Mouse (Mus musculus): ENCODE measurements around the gene Pgrmc2.
A peak's percentile ranks its signal among the peaks of the same experiment; 100 is the strongest.

Pgrmc2 gene

DNA sequence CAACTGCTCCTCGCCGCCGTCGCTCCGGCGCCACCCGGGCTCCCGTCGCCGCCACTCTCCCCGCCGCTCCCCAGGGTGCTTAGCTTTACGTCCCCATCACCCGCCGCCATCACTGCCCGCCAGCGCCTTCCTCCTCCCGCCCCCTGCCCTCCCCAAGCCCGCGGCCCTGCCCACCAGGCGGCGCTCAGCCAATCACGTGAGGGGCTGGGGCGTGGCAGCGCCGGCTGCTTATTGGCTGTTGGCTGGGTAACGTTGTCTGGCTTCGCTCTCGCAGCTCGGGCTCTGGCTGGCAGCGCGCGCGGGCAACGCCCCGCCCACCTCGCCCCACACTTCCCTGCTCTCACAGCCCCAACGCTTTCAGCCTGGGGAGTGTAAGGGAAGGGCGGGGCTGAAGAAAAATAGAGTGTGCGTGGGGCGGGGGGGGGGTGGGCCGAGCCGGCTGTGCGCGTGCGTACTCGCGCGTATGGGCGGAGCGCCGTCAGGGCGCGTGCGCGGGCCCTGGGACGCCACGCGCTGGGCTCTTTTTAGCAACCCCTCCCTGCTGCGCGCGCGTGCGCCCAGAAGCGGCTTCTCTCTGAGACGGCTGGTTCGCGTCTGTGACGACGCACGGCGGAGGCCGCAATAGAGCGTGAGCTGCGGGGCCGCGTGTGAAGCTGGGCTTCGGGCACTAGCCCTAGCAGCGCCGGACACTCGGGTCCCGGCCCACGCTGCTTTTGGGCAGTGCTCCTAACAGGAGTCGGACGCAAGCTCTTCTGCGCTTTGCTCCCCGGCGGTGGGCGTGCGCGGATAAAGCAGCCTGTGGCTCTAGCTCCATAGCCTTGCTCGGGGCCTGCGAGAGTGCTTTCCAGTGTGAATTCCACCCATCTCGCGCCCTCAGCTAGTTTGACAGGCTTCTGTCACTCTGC is at the start of gene Pgrmc2:
Pgrmc2 (minus strand) TSS at position 162 of the 905 bp plus-strand sequence.
- peak; percentile 96 for DNase-seq (ENCODE audit: low spot score)

DNA sequence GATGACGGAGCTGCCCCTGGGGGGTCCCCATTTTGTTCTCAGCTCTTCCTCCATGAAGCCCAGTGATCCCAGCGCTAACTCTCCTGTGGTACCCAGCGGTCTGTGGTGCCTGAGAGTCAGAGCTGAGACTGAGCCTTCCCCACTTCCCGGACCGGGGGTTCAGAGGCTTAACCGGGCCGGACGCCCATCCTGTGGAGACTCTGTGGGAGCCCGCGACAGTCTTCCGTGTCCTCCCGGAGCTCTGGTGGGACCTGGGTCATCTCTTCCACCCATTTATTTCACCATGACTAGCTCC is 41.1 kb upstream of the Pgrmc2 start:
- DNase-seq (ENCODE audit: low spot score), result no peak

DNA sequence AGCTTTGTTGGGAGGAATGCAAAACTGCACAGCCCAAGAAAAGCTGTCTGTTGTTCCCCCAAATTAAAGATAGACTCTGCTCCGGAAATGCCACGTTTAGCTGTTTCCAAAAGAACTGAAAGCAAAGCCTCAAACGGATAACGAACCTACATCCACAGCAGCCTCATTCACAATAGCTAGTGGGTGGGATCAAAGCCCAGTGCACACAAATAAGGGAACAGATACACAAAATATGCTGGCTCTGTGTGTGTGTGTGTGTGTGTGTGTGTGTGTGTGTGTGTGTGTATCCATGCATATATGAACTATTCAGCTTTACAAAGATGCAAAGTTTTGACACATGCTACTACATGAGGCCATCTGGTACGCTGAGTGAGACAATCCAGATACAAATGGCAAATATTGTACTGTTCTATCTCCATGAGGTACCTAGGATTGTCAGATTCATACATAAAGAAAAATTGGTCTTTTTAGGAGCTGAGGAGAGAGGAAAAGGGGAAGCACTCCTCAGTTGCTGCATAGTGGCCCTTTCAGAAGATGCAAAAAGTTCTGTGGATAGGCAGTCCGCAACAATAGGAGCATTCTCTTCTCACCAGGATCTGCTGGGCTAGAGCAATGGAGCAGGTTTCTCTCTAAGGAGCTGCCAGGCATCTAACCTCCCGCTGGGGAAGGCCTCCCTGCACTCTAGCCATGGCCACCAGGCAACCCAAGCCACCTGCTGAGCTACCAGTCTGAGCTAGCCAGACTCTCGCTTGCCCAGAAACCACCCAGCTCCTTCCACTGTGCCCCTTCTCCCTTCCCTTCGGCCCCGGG is 40.5 kb upstream of the Pgrmc2 start:
- no peak for DNase-seq (ENCODE audit: low spot score)

DNA sequence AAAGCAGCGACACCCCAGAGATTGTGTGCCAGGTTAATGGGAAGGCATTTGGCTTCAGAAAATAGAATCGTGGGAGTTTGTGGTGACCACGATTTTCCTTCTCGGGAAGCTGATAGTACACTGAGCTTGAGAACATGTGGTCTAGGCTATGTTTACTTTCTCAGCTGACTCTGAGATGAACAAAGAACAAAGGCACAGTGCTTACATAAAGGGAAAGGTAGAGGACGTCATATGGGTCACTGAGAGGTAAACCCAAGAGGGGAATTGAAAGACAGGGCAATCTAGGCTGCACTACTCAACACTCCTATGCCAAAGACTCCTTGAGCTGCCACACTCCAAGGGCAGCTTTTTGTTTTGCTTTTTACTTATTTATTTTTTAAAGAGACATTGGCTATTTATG is 35.3 kb upstream of the Pgrmc2 start:
- no peak for DNase-seq (ENCODE audit: low spot score)

DNA sequence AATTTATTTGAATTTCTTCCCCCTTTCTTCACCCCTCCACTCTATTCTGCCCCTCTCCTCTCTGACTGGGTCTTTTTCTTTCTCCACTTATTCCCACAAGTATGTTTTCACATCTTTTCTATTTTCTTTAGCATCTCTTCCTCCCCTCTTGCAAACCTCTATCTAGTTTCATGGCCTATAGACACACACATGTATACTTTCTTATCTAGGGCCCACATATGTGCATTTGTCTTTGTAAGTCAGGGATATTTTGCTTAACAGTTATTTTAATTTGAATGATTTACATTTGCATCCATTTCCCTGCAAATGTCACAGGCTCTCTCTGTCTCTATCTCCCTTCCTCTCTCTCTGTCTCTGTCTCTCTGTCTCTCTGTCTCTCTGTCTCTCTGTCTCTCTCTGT is 34.6 kb upstream of the Pgrmc2 start:
- no peak for DNase-seq (ENCODE audit: low spot score)

DNA sequence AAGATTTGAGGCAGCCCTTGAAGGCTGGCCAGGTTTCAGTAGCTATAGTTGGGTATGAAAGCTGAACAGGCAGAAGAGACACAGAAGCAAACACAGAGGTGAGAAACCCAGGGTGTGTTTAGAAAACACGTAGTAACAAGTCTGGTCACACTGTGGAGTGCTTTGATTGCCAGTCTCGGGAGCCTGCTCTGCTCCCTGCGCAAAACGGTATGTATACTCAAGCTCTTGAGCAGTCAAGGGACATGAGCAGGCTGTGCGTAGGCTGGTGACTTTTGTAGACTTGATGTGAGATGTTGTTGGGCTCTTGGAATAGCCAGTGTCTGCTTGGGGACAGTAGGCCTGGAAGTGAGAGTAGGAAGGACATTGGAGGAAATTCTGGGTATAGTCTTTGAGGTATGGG is 30.3 kb upstream of the Pgrmc2 start:
- DNase-seq (ENCODE audit: low spot score), result no peak

DNA sequence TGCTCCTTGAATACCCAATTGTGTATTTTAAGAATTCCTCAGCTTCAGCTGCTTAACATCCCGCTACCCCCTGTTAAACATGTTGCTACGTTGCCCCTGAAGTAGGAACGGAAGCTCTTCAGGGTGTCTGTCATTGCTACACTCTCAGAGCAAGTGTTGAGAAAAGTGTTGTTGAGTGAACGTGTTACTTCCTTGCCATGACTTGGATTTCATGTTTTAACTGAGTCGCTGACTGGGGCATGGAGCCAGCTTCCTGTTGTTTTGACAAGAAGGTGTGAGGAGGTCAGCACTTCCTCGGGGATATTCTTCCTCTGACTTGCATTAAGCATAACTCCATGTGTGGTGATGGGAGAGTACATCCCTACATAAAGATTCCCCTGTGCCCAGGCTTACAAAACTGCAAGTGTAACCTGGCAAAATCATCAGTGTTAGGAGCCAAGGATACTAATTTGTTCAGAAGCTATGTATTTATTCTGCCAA is 25.5 kb upstream of the Pgrmc2 start:
- no peak for DNase-seq (ENCODE audit: low spot score)

DNA sequence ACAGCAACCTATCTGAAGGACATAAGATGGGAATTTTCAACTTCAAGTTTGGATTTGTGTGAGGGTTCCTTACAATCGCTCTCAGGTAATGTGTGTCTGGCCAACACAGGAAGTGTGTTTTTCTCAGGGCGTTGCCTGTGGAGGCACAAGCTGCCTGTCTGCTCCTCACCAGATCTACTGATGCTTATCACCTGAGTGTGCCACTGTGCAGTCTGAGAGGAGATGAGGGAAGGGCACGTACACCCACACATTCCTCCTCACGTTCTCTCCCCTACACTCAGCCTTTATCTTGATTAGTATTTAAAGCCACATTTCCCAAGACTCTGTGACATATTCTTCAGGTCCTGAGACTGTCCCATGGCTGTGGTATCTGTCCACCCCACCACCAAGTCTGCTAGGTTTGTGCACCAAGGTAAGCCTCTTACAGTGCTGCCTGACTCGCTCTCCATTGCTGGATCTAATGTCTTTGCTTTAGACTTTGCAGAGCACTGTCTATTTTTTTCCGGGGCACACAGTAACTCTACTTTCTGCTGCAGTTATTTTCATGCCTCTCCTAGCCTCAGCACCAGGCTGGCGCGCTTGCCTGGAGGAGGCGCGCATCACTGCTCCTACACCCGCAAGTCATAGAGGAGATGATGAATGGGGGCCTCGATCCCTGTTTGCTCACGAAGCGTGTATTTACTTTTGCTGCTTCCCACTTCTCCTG is 24.9 kb upstream of the Pgrmc2 start:
- peak; percentile 4 for DNase-seq (ENCODE audit: low spot score)

DNA sequence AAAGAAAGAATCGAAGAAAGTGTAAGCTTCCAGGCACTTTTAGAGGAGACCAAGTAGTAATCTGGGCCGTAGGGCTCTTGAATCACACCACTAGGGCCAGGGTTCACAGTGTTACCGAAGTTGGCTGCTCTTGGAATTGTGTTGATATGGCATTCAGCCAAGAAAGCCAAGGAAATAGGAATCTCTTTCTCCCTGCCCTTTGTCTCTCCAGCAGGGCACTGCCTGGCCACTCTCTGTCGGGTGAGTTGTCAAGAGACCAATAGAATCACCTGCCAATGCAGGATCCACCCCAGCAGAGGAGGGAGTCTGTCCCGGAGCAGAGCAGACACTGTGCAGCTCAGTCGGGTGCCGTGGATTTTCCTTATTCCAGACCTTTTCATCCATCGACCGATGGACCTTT is 19.1 kb upstream of the Pgrmc2 start:
- no peak for DNase-seq (ENCODE audit: low spot score)

DNA sequence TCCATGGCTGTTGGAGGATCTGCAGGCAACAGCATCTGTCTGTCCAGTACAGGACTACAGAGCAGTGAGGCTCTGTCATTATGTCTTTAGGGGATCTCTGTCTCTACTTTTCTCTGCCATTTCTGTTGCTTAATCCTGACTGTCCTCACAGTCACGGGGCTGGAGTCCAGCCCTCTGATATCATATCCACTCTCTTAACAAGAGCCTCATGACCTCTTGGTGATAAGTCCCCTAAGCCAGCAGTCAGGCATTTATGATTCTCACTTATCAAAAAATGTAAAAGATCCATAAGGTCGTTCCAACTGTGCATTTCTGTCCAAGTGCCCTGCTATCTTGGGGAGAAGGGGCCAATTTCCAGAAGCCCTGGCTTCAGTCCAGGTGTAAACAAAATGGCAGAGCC is 17.3 kb upstream of the Pgrmc2 start:
- DNase-seq (ENCODE audit: low spot score), result no peak

DNA sequence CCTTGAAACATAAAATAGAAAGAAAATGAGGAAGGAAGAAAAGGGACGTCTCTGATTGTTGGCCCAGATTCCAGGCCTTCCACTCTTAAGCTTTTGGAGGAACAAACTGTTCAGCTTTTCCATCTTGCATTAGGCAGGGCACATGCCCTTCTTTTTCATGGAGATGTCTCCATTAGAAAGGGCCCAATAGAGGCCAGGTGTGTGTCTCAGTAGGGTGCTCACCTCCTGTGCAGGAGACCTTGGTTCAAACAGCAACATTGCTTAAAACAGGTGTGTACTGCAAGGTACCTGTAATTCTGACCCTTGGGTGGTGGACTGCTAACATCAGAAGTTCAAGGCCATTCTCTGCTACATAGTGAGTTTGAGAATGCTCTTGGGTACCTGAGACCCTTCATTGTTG is 16.8 kb upstream of the Pgrmc2 start:
- no peak for DNase-seq (ENCODE audit: low spot score)

DNA sequence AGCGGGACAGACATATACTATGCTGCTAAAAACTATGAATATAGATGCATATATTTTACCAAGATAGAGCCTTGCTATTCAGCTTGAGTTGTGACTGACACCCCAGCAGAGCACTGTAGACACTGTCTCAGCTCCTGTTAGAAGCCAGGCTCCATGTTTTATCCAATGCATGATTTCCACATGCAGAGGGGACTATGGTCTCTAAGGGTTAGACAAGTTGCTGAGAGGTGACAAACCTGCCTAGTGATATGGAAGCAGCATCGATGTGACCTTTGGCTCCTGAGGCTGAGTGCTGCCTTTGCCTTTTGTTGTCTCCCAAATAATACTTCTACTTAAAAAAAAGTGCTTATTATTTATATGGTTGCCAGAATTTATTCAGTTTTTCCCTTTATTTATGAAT is 10.4 kb upstream of the Pgrmc2 start:
- DNase-seq (ENCODE audit: low spot score), result no peak

DNA sequence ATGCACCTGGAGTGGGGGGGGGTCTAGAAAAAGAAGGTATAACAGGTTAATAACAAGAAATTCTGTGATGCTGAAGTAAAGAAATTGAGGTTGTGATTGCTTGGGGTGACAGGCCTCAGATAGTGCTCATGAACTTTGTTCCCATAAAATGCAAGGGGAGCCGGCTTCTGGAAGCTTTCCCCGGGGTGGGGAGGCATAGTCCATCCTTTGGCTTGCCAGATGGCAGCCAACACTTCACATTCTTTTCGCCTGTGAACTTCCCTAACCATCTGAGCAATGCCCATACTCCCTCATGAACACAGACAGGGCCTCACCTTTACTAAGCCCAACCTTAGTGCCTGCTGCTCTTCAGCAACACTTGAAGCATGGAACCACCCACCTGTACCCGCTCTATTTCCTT is 9.5 kb upstream of the Pgrmc2 start:
- no peak for DNase-seq (ENCODE audit: low spot score)

DNA sequence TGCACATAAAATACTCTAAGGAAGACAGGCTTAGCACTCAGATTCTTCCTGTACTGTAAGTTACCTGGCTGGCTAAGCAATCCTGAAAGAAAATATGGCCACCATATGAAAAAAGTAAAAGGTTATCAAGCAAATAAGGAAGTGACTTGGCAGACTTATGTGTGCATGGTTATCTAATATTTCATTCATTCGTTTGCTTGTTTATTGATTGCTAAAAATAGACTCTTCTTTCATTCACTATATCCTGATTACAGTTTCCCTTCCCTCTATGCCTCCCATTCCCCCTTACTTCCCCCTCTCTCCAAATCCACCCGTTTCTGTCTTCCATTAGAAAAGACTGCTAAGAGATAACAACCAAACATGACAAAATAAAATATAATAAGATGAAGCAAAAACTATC is 8.0 kb upstream of the Pgrmc2 start:
- no peak for DNase-seq (ENCODE audit: low spot score)

DNA sequence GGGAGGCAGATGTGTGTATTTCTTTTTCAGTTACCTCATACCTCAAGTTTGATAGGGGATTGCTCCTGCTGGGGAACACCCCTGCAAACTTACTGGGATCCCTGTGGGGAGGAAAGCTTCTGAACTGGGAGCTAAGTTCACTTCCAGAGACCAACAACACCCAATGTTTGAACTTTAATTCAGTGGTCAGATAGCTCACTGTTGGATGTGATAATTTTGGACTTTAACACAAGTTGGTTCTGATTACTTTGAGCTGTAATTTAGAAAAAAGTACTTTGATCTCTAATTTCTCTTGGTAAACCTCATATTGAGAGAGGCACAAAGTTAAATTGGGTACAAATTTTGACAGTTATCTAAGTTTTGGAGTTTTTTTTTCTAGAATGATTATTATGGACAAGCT is 4.2 kb upstream of the Pgrmc2 start:
- no peak for DNase-seq (ENCODE audit: low spot score)

DNA sequence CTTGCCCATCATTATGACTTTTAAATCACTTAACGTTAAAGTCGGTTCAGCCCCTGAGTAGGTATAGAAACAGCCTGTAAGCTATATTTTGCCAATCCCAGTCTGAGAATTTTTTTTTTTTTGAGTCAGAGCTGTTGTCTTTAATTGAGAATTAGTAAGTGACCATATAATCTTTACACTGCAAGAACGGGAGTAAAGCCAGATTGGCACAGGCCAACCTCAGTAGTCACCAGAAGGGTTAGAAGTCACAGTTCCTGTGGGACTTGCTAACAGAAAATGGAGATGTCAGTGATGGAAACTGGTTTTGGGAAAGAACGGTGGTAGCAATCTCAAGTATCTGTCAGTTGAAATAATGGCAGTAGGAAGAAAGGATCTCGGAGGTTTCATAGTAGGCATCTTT is 1.6 kb upstream of the Pgrmc2 start:
- DNase-seq (ENCODE audit: low spot score), result no peak

DNA sequence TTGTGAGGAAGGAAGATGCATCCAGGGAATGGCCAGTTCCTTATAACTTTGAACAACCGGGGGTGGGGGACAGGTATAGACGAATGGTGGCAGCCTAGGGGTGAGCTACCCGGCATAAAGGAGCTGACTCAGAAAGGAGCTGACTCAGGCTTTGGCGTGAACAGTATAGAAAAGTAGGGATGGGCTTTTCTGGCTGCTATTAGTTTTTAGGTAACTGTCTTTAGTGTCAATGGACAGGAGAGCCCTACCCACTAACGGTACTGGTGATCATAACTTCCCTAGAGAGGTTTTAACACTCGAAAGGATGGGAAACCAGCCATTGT is 905 bp upstream of the Pgrmc2 start:
- no peak for DNase-seq (ENCODE audit: low spot score)

DNA sequence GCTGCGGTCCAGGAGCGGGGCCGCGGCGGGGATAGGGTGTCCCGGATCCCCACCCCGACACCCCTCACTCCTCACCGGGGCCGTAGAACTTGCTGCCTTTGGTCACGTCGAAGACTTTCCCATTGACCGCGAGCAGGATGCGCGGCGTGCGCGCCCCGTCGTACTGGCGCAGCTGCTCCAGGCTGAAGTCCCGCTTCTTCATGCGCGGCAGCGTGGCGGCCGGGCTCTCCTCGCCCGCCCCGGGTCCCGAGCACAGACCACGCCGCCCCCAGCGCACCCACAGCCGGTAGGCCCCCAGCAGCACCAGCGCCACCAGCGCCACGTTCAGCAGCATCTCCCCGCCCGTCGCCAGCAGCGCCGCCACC is 344 bp downstream of the Pgrmc2 start:
- no peak for DNase-seq (ENCODE audit: low spot score)

DNA sequence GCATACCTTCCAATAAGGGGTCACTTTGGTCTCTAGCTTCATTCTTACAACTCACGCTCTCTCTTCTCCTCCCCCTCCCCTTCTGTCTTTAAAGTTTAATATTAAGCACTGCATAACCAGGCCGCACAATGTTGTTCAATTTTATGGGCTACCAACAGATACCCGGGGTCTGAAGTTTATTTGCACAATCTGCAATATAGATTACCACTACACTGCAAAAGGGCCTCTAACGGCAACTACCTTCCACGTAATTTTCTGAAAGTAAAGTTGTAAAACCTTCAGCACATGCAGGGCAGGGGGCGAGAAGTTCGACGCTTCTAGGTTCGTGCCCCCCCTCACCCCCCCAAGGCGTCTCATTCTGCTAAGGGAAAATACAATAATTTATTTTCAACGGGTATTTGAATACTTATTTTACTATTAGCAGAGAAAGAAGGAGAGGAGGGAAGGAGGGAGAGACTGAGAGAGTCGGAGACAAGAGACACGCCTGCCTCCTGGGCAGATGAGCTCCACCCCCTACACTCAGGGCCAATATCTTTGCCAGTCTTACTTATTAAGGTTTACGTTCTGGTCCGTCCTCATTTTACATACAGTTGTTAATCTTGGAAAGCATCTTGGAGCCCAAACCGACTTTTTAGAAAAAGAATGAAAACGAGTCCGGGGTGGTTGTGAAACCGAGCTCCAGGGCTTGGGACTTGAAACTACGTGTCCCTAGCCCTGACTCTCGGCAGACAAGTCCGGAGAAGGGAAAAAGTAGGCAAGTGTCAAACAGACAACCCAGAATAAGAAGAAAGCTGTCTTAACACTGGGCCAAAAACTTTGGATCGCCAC is 1.2 kb downstream of the Pgrmc2 start:
- peak; percentile 66 for DNase-seq (ENCODE audit: low spot score)

DNA sequence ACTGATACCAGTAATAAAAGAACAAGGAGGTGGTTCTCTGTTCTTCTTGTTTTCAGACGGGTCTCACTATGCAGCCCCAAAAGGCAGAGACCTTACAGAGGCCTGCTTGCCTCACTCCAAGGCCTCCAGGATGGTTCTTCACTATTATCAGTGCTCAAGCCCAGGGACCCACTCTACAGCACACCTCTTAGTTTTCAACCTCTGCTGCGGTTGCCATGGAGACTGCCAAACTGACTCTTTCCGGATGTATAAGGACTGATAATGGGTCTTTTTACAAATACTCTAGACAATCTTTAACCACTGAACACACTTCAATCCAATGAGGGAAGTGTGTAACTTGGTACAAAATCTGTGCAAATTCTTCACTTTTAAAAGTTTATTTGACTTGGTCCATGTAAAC is 2.1 kb downstream of the Pgrmc2 start:
- peak; percentile 25 for DNase-seq (ENCODE audit: low spot score)

DNA sequence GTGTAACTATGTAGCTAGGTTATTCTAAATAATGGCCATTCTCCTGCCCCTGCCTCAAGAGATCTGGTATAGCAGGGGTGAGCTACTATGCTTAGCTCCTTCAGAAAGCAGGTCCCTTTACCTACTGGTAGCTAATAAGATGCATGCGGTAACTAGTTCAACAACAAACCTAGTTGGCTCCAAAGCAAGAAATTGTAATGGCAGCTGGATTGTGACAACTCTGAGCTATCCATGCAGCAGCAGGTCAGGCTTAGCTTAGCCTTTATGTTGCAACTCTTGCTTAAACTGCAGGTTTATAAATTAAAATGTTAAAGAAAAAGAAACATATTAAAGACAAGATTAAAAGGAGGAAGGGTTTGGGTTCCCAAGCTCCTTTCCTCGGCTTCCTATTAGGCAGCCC is 4.2 kb downstream of the Pgrmc2 start:
- DNase-seq (ENCODE audit: low spot score), result no peak

DNA sequence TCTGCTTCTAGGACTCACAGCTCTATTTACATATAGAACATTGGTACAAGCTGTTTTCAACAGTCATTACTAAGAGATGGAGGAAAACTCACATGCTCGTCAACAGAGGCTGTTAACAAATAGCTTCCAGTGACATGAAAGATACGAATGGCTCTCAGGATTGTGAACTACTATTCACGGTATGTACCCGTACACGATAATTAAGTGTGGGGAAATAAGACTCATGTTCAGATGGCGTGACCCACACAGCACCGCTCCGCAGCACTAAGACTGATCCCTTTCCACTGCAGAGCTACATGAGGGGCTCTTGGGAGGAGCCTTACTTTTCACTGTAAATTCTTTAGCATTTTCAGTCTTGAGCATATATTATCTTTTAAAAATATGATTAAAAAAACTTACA is 7.5 kb downstream of the Pgrmc2 start:
- DNase-seq (ENCODE audit: low spot score), result no peak
